Mouse (Mus musculus): ENCODE measurements around the gene Paqr7. TPM values are rescaled to one million over a fixed set of nuclear protein-coding genes. Genes with fewer than 3 reads are reported as not detected.

The Paqr7 gene
- polyA plus RNA-seq (2016; fragmentation: Nextera tagmentation; extraction: Ambion mirVana), result 3.8 and 4.9 TPM in 2 replicates

- Histone ChIP-seq H3K27ac (peak within 1 kb of the TSS; percentile 21), H3K9me3 (no peaks in the 10 kb centered on the region), H3K9ac (peak within 1 kb of the TSS; percentile 64), H3K27me3 (peaks cover 2% of the 10 kb centered on the region; the same call in 1 of the 2 replicates), H3K36me3 (replicated peaks) (no peaks in the 10 kb centered on the region), H3K4me3 (replicated peaks) (peak within 1 kb of the TSS; percentile 54), H3K4me1 (peaks cover 20% of the 10 kb centered on the region), H3K4me2 (peak within 1 kb of the TSS; percentile 98)
- 2% methylated on average over 35 of the region's 35 CpGs for WGBS
- ATAC-seq (ENCODE audit: low FRiP score), result peak; percentile 67
These were observed at the start of gene Paqr7 for GRCm38 (mm10) chr4:134496595-134497210. TSS of gene Paqr7 (plus strand) at chr4:134496697.

GRCm38 (mm10) chr4:134447966-134448365 lies 48.5 kb upstream of the Paqr7 start:
- peaks cover 46% of the 10 kb centered on the region for H3K4me1 ChIP-seq
- H3K9ac ChIP-seq, result no peak overlapping the region; the same call in 1 of the 2 replicates
- no peaks in the 10 kb centered on the region for H3K36me3 ChIP-seq (replicated peaks)
- no peak overlapping the region for H3K27ac ChIP-seq
- no peak overlapping the region for H3K4me2 ChIP-seq
- no peaks in the 10 kb centered on the region for H3K9me3 ChIP-seq
- no peak for ATAC-seq (ENCODE audit: low FRiP score)
- 49% methylated on average over 23 of the region's 23 CpGs for WGBS
- 0 out of 2 replicates have a peak, but pooled peaks cover 3% of the 10 kb centered on the region for H3K27me3 ChIP-seq
- no peak overlapping the region for H3K4me3 ChIP-seq (replicated peaks)

GRCm38 (mm10) chr4:134449595-134450391 lies 46.7 kb upstream of the Paqr7 start:
- Histone ChIP-seq H3K9me3 (no peaks in the 10 kb centered on the region), H3K4me3 (replicated peaks) (no peak overlapping the region; the same call in 1 of the 2 replicates), H3K4me2 (peak overlapping the region; percentile 40), H3K27me3 (peaks cover 13% of the 10 kb centered on the region), H3K27ac (peak overlapping the region; percentile 93), H3K4me1 (peaks cover 54% of the 10 kb centered on the region), H3K9ac (peak overlapping the region; percentile 42; the same call in 1 of the 2 replicates), H3K36me3 (replicated peaks) (no peaks in the 10 kb centered on the region)
- 9% methylated on average over 13 of the region's 13 CpGs for WGBS
- ATAC-seq (ENCODE audit: low FRiP score), result peak; percentile 74

GRCm38 (mm10) chr4:134450392-134451195 lies 45.9 kb upstream of the Paqr7 start:
- H3K4me2 ChIP-seq, result peak overlapping the region; percentile 40
- peaks cover 54% of the 10 kb centered on the region for H3K4me1 ChIP-seq
- ATAC-seq (ENCODE audit: low FRiP score), result peak; percentile 52
- H3K9ac ChIP-seq, result peak overlapping the region; percentile 42
- no peaks in the 10 kb centered on the region for H3K9me3 ChIP-seq
- no peaks in the 10 kb centered on the region for H3K36me3 ChIP-seq (replicated peaks)
- WGBS, result 8% methylated on average over 20 of the region's 20 CpGs
- H3K27me3 ChIP-seq, result peaks cover 13% of the 10 kb centered on the region
- H3K27ac ChIP-seq, result peak overlapping the region; percentile 93
- H3K4me3 ChIP-seq (replicated peaks), result no peak overlapping the region; the same call in 1 of the 2 replicates

- 54% methylated on average over 9 of the region's 9 CpGs for WGBS
- H3K4me1 ChIP-seq, result peaks cover 48% of the 10 kb centered on the region
- no peak overlapping the region for H3K4me3 ChIP-seq (replicated peaks)
- peak overlapping the region; percentile 93 for H3K27ac ChIP-seq
- H3K27me3 ChIP-seq, result peaks cover 13% of the 10 kb centered on the region
- no peak overlapping the region for H3K9ac ChIP-seq
- 0 out of 2 replicates have a peak overlapping the region, but pooled peaks have one; percentile 38 for H3K4me2 ChIP-seq
- H3K36me3 ChIP-seq (replicated peaks), result no peaks in the 10 kb centered on the region
- no peak for ATAC-seq (ENCODE audit: low FRiP score)
- H3K9me3 ChIP-seq, result no peaks in the 10 kb centered on the region
These were observed 45.0 kb upstream of the Paqr7 start for GRCm38 (mm10) chr4:134451484-134451883.

- 24% methylated on average over 34 of the region's 34 CpGs for WGBS
- no peak for ATAC-seq (ENCODE audit: low FRiP score)
- Histone ChIP-seq H3K4me1 (peaks cover 37% of the 10 kb centered on the region), H3K27ac (no peak overlapping the region), H3K36me3 (replicated peaks) (no peaks in the 10 kb centered on the region), H3K9ac (0 out of 2 replicates have a peak overlapping the region, but pooled peaks have one; percentile 25), H3K4me2 (peak overlapping the region; percentile 31), H3K27me3 (peaks cover 13% of the 10 kb centered on the region), H3K9me3 (no peaks in the 10 kb centered on the region), H3K4me3 (replicated peaks) (no peak overlapping the region)
These were observed 42.7 kb upstream of the Paqr7 start for GRCm38 (mm10) chr4:134453619-134454400.

- H3K27me3 ChIP-seq, result peaks cover 13% of the 10 kb centered on the region
- no peak overlapping the region for H3K4me3 ChIP-seq (replicated peaks)
- ATAC-seq (ENCODE audit: low FRiP score), result no peak
- peaks cover 23% of the 10 kb centered on the region for H3K4me1 ChIP-seq
- no peaks in the 10 kb centered on the region for H3K36me3 ChIP-seq (replicated peaks)
- no peak overlapping the region for H3K9ac ChIP-seq
- 59% methylated on average over 6 of the region's 6 CpGs for WGBS
- H3K27ac ChIP-seq, result 0 out of 2 replicates have a peak overlapping the region, but pooled peaks have one; percentile 2
- H3K9me3 ChIP-seq, result no peaks in the 10 kb centered on the region
- no peak overlapping the region for H3K4me2 ChIP-seq
These were observed 41.2 kb upstream of the Paqr7 start for GRCm38 (mm10) chr4:134455310-134455709.

GRCm38 (mm10) chr4:134457130-134457825 lies 39.2 kb upstream of the Paqr7 start:
- no peak overlapping the region for H3K9ac ChIP-seq
- ATAC-seq (ENCODE audit: low FRiP score), result no peak
- peaks cover 10% of the 10 kb centered on the region for H3K4me1 ChIP-seq
- H3K4me3 ChIP-seq (replicated peaks), result no peak overlapping the region
- no peak overlapping the region for H3K4me2 ChIP-seq
- no peak overlapping the region for H3K27ac ChIP-seq
- 71% methylated on average over 7 of the region's 7 CpGs for WGBS
- H3K27me3 ChIP-seq, result peaks cover 13% of the 10 kb centered on the region
- no peaks in the 10 kb centered on the region for H3K9me3 ChIP-seq
- no peaks in the 10 kb centered on the region for H3K36me3 ChIP-seq (replicated peaks)

GRCm38 (mm10) chr4:134458856-134459255 lies 37.6 kb upstream of the Paqr7 start:
- Histone ChIP-seq H3K27me3 (peaks cover 5% of the 10 kb centered on the region), H3K4me2 (no peak overlapping the region), H3K36me3 (replicated peaks) (no peaks in the 10 kb centered on the region), H3K9me3 (no peaks in the 10 kb centered on the region), H3K27ac (no peak overlapping the region), H3K4me3 (replicated peaks) (no peak overlapping the region), H3K9ac (no peak overlapping the region), H3K4me1 (peaks cover 2% of the 10 kb centered on the region)
- 89% methylated on average over 5 of the region's 5 CpGs for WGBS
- ATAC-seq (ENCODE audit: low FRiP score), result no peak

GRCm38 (mm10) chr4:134460277-134460676 lies 36.2 kb upstream of the Paqr7 start:
- H3K9me3 ChIP-seq, result no peaks in the 10 kb centered on the region
- H3K9ac ChIP-seq, result no peak overlapping the region
- H3K27me3 ChIP-seq, result no peaks in the 10 kb centered on the region
- no peak overlapping the region for H3K27ac ChIP-seq
- peaks cover under 1% of the 10 kb centered on the region; the same call in 1 of the 2 replicates for H3K4me1 ChIP-seq
- no peak for ATAC-seq (ENCODE audit: low FRiP score)
- no peaks in the 10 kb centered on the region for H3K36me3 ChIP-seq (replicated peaks)
- no peak overlapping the region for H3K4me2 ChIP-seq
- no peak overlapping the region for H3K4me3 ChIP-seq (replicated peaks)
- 85% methylated on average over 10 of the region's 10 CpGs for WGBS

GRCm38 (mm10) chr4:134461252-134461651 lies 35.2 kb upstream of the Paqr7 start:
- ATAC-seq (ENCODE audit: low FRiP score), result no peak
- peaks cover 11% of the 10 kb centered on the region for H3K4me1 ChIP-seq
- no peaks in the 10 kb centered on the region for H3K36me3 ChIP-seq (replicated peaks)
- no peak overlapping the region for H3K4me2 ChIP-seq
- WGBS, result 83% methylated on average over 5 of the region's 5 CpGs
- no peak overlapping the region for H3K9ac ChIP-seq
- H3K9me3 ChIP-seq, result no peaks in the 10 kb centered on the region
- no peaks in the 10 kb centered on the region for H3K27me3 ChIP-seq
- H3K4me3 ChIP-seq (replicated peaks), result no peak overlapping the region
- no peak overlapping the region for H3K27ac ChIP-seq
